Mouse (Mus musculus): ENCODE results near the gene Spsb4.

Gene Spsb4

GRCm38 (mm10) chr9:97018677-97019147 lies at the start of gene Spsb4:
TSS of gene Spsb4 (minus strand) at chr9:97018843.
- peak; percentile 37 to 64 for DNase-seq (ENCODE audit: low spot score in 2 of 2)

GRCm38 (mm10) chr9:97067761-97068160 lies 49.1 kb upstream of the Spsb4 start:
- no peak for DNase-seq (ENCODE audit: low spot score in 2 of 2)

- no peak for DNase-seq (ENCODE audit: low spot score in 2 of 2)
Observed at GRCm38 (mm10) chr9:97065885-97066284, 47.2 kb upstream of the Spsb4 start.

GRCm38 (mm10) chr9:97065216-97065615 lies 46.6 kb upstream of the Spsb4 start:
- no peak for DNase-seq (ENCODE audit: low spot score in 2 of 2)

GRCm38 (mm10) chr9:97064161-97064560 lies 45.5 kb upstream of the Spsb4 start:
- DNase-seq (ENCODE audit: low spot score in 2 of 2) = no peak

GRCm38 (mm10) chr9:97061696-97062095 lies 43.1 kb upstream of the Spsb4 start:
- DNase-seq (ENCODE audit: low spot score in 2 of 2) = no peak

GRCm38 (mm10) chr9:97056541-97057338 lies 38.1 kb upstream of the Spsb4 start:
- no peak for DNase-seq (ENCODE audit: low spot score in 2 of 2)

GRCm38 (mm10) chr9:97055906-97056305 lies 37.3 kb upstream of the Spsb4 start:
- no peak for DNase-seq (ENCODE audit: low spot score in 2 of 2)

GRCm38 (mm10) chr9:97051176-97051575 lies 32.5 kb upstream of the Spsb4 start:
- DNase-seq (ENCODE audit: low spot score in 2 of 2) = no peak

- DNase-seq (ENCODE audit: low spot score in 2 of 2) = no peak
Observed at GRCm38 (mm10) chr9:97046240-97046639, 27.6 kb upstream of the Spsb4 start.

- DNase-seq (ENCODE audit: low spot score in 2 of 2) = no peak
Observed at GRCm38 (mm10) chr9:97041633-97042032, 23.0 kb upstream of the Spsb4 start.

GRCm38 (mm10) chr9:97038010-97038409 lies 19.4 kb upstream of the Spsb4 start:
- DNase-seq (ENCODE audit: low spot score in 2 of 2) = no peak

- no peak for DNase-seq (ENCODE audit: low spot score in 2 of 2)
Observed at GRCm38 (mm10) chr9:97036656-97037055, 18.0 kb upstream of the Spsb4 start.

GRCm38 (mm10) chr9:97027361-97027760 lies 8.7 kb upstream of the Spsb4 start:
- no peak for DNase-seq (ENCODE audit: low spot score in 2 of 2)

- no peak for DNase-seq (ENCODE audit: low spot score in 2 of 2)
Observed at GRCm38 (mm10) chr9:97026006-97026405, 7.4 kb upstream of the Spsb4 start.

GRCm38 (mm10) chr9:97024451-97024850 lies 5.8 kb upstream of the Spsb4 start:
- no peak for DNase-seq (ENCODE audit: low spot score in 2 of 2)

GRCm38 (mm10) chr9:97022948-97023347 lies 4.3 kb upstream of the Spsb4 start:
- no peak for DNase-seq (ENCODE audit: low spot score in 2 of 2)

GRCm38 (mm10) chr9:97022371-97022770 lies 3.7 kb upstream of the Spsb4 start:
- DNase-seq (ENCODE audit: low spot score in 2 of 2) = no peak

- no peak for DNase-seq (ENCODE audit: low spot score in 2 of 2)
Observed at GRCm38 (mm10) chr9:97020152-97020551, 1.5 kb upstream of the Spsb4 start.

- no peak for DNase-seq (ENCODE audit: low spot score in 2 of 2)
Observed at GRCm38 (mm10) chr9:97019686-97020085, 1.0 kb upstream of the Spsb4 start.

- DNase-seq (ENCODE audit: low spot score in 2 of 2) = no peak
Observed at GRCm38 (mm10) chr9:97019231-97019630, 588 bp upstream of the Spsb4 start.

- peak; percentile 36 to 61 for DNase-seq (ENCODE audit: low spot score in 2 of 2)
Observed at GRCm38 (mm10) chr9:97017811-97018641, 617 bp downstream of the Spsb4 start.
